Mouse (Mus musculus) stomach, postnatal 0 days (tissue): ENCODE results near the gene Cyp2c55. TPM values are rescaled to one million over a fixed set of nuclear protein-coding genes. Genes with fewer than 3 reads are reported as not detected.

Source experiments
- ATAC-seq: fragments of 200-750 bp; cut with Nextera tagmentation; 2 replicates; pipeline ENCODE4 v1.8.0; 2017; ENCODE audit not compliant: low FRiP score, low TSS enrichment
- DNase-seq: peaks from one replicate; pipeline ENCODE4 v3.0.0-alpha.2; 2016; ENCODE audit warnings: low spot score
- H3K27ac ChIP-seq: fragments of 300-500 bp; sonication (generic); replicated peaks from 2 replicates; pipeline ENCODE4 v1.5.1; 2014; ENCODE audit warnings: mild to moderate bottlenecking, control low read depth
- H3K27me3 ChIP-seq: fragments of 300-500 bp; sonication (generic); 2 replicates; pipeline ENCODE4 v1.6.1; 2014; ENCODE audit warnings: low read length; ENCODE audit not compliant: control insufficient read depth, insufficient read depth
- H3K36me3 ChIP-seq: fragments of 300-500 bp; sonication (generic); 2 replicates; pipeline ENCODE4 v1.6.1; 2014; ENCODE audit warnings: low read length, mixed read lengths; ENCODE audit not compliant: control insufficient read depth, insufficient read depth
- H3K4me1 ChIP-seq: fragments of 300-500 bp; sonication (generic); replicated peaks from 2 replicates; pipeline ENCODE4 v1.6.1; 2014; ENCODE audit warnings: antibody characterized with exemption; ENCODE audit not compliant: control insufficient read depth, insufficient read depth
- H3K4me2 ChIP-seq: fragments of 300-500 bp; sonication (generic); replicated peaks from 2 replicates; pipeline ENCODE4 v1.6.1; 2014; ENCODE audit warnings: low read depth, mild to moderate bottlenecking, control low read depth, moderate library complexity
- H3K4me3 ChIP-seq: fragments of 300-500 bp; sonication (generic); 2 replicates; pipeline ENCODE4 v1.5.1; 2014; ENCODE audit warnings: low read depth, low read length, control low read depth
- H3K9ac ChIP-seq: fragments of 300-500 bp; sonication (generic); 2 replicates; pipeline ENCODE4 v1.6.1; 2014; ENCODE audit warnings: mild to moderate bottlenecking, low read length, control low read depth, mixed read lengths
- H3K9me3 ChIP-seq: fragments of 300-500 bp; sonication (generic); 2 replicates; pipeline ENCODE4 v1.6.1; 2016; ENCODE audit warnings: low read length; ENCODE audit not compliant: control insufficient read depth
- CTCF ChIP-seq: IDR thresholded peaks from 2 replicates; pipeline ENCODE4 v1.5.1; 2016; ENCODE audit warnings: antibody characterized with exemption, low read depth, mild to moderate bottlenecking, moderate library complexity
- EP300 ChIP-seq: optimal IDR thresholded peaks from 2 replicates; pipeline ENCODE3; 2016; ENCODE audit warnings: antibody characterized with exemption
- WGBS: fragments of 180-500 bp; shearing (Covaris S2); extraction: QIAGEN DNeasy Blood & Tissue Kit; methylation state at CpG from one replicate; pipeline ENCODE4 v1.1.7; 2014; 5-methylcytosine and 5-hydroxymethylcytosine counted together
- polyA plus RNA-seq: library from polyadenylated mRNA; unstranded; fragments of >200 nt; fragmentation: Nextera tagmentation; extraction: Ambion mirVana; gene quantifications from 2 replicates; pipeline ENCODE4 v1.2.1, GENCODE M21; 2015

Cyp2c55 gene
- 55.0 and 59.3 TPM in 2 replicates for polyA plus RNA-seq

DNA sequence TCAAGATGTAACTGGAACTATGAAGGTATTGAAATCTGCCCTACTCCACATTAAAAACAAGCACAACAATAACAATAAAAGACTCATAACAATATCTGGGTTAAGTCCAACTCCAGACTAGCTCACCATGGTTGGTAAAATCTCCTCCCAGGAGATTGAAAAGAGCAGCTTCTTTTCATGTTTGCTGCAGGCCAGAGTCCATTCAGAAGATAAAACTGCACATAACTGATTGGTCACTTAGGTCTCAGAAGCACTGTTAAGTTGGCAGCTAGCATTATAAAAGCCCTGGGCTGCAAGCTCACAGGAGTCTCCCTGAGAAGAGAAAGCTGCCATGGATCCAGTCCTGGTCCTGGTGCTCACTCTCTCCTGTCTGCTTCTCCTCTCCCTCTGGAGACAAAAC is at the start of gene Cyp2c55:
Gene Cyp2c55, plus strand, starts transcription at position 305 of the 400 bp plus-strand sequence.
- no peak for TF ChIP-seq EP300
- no peak for TF ChIP-seq CTCF
- Histone ChIP-seq H3K9ac (no peak within 1 kb of the TSS), H3K27me3 (no peaks in the 10 kb centered on the region), H3K27ac (no peak within 1 kb of the TSS), H3K4me2 (no peak within 1 kb of the TSS), H3K9me3 (no peaks in the 10 kb centered on the region), H3K4me3 (no peak within 1 kb of the TSS), H3K4me1 (no peaks in the 10 kb centered on the region), H3K36me3 (no peaks in the 10 kb centered on the region)
- no peak for DNase-seq
- ATAC-seq = no peak

GRCm38 (mm10) chr19:38970741-38971140 is 36.1 kb upstream of the Cyp2c55 start:
- Histone ChIP-seq H3K4me2 (no peak overlapping the region), H3K36me3 (no peaks in the 10 kb centered on the region), H3K9ac (no peak overlapping the region), H3K27ac (no peak overlapping the region), H3K4me1 (no peaks in the 10 kb centered on the region), H3K9me3 (no peaks in the 10 kb centered on the region), H3K27me3 (no peaks in the 10 kb centered on the region), H3K4me3 (no peak overlapping the region)
- no peak for ATAC-seq
- TF ChIP-seq CTCF (no peak), EP300 (no peak)
- no peak for DNase-seq
- WGBS = 78% methylated on average over 6 of the region's 6 CpGs

GRCm38 (mm10) chr19:38972581-38972980 is 34.2 kb upstream of the Cyp2c55 start:
- H3K9me3 ChIP-seq = no peaks in the 10 kb centered on the region
- no peak overlapping the region for H3K27ac ChIP-seq
- ATAC-seq (no peak), DNase-seq (no peak)
- H3K4me2 ChIP-seq = no peak overlapping the region
- H3K4me3 ChIP-seq = no peak overlapping the region
- H3K9ac ChIP-seq = no peak overlapping the region
- H3K27me3 ChIP-seq = no peaks in the 10 kb centered on the region
- 70% methylated on average over 5 of the region's 5 CpGs for WGBS
- H3K4me1 ChIP-seq = no peaks in the 10 kb centered on the region
- TF ChIP-seq CTCF (no peak), EP300 (no peak)
- no peaks in the 10 kb centered on the region for H3K36me3 ChIP-seq

- no peak overlapping the region for H3K4me2 ChIP-seq
- H3K9me3 ChIP-seq = no peaks in the 10 kb centered on the region
- H3K9ac ChIP-seq = no peak overlapping the region
- H3K4me3 ChIP-seq = no peak overlapping the region
- WGBS = 30% methylated on average over 7 of the region's 7 CpGs
- DNase-seq (no peak), ATAC-seq (0 out of 2 replicates have a peak, but pooled peaks have one; percentile 53)
- no peaks in the 10 kb centered on the region for H3K27me3 ChIP-seq
- no peak overlapping the region for H3K27ac ChIP-seq
- no peaks in the 10 kb centered on the region for H3K4me1 ChIP-seq
- H3K36me3 ChIP-seq = no peaks in the 10 kb centered on the region
- TF ChIP-seq EP300 = no peak
- no peak for TF ChIP-seq CTCF
Observed at GRCm38 (mm10) chr19:38973666-38974065, 33.2 kb upstream of the Cyp2c55 start.

GRCm38 (mm10) chr19:38976269-38976668 is 30.6 kb upstream of the Cyp2c55 start:
- H3K4me2 ChIP-seq = no peak overlapping the region
- TF ChIP-seq CTCF = no peak
- TF ChIP-seq EP300 = no peak
- no peaks in the 10 kb centered on the region for H3K27me3 ChIP-seq
- no peak overlapping the region for H3K4me3 ChIP-seq
- H3K27ac ChIP-seq = no peak overlapping the region
- no peaks in the 10 kb centered on the region for H3K9me3 ChIP-seq
- H3K9ac ChIP-seq = no peak overlapping the region
- DNase-seq (no peak), ATAC-seq (peak; percentile 70; the same call in 1 of the 2 replicates)
- no peaks in the 10 kb centered on the region for H3K36me3 ChIP-seq
- no peaks in the 10 kb centered on the region for H3K4me1 ChIP-seq

DNA sequence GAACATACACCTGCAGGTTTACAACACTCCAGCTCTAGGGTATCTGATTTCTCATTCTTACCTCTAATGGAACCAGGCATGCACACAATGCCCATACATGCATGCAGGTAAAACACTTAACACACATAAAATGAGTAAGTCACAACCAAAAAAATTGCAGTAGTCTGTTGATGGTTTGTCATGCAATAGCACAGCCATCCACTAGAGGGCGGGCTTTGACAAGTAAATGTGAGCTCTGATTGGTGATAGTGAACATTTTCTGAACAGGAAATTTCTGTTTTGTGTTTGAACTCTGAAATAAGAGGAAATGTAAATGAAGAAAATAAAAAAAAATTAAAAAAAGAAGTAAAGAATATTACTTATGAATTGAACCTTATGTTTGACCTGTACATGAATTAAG is 24.9 kb upstream of the Cyp2c55 start:
- no peaks in the 10 kb centered on the region for H3K36me3 ChIP-seq
- TF ChIP-seq EP300 (no peak), CTCF (peak; percentile 92)
- no peak overlapping the region for H3K4me2 ChIP-seq
- no peaks in the 10 kb centered on the region for H3K27me3 ChIP-seq
- peak; percentile 70 for DNase-seq
- H3K9ac ChIP-seq = no peak overlapping the region
- no peak overlapping the region for H3K27ac ChIP-seq
- H3K9me3 ChIP-seq = no peaks in the 10 kb centered on the region
- ATAC-seq = no peak
- no peaks in the 10 kb centered on the region for H3K4me1 ChIP-seq
- H3K4me3 ChIP-seq = no peak overlapping the region
- 0% methylated on average over 1 of the region's 1 CpGs for WGBS

GRCm38 (mm10) chr19:38998248-38998647 is 8.6 kb upstream of the Cyp2c55 start:
- Histone ChIP-seq H3K4me1 (no peaks in the 10 kb centered on the region), H3K36me3 (no peaks in the 10 kb centered on the region), H3K27ac (no peak overlapping the region), H3K9ac (no peak overlapping the region), H3K4me2 (no peak overlapping the region), H3K27me3 (no peaks in the 10 kb centered on the region), H3K9me3 (no peaks in the 10 kb centered on the region), H3K4me3 (no peak overlapping the region)
- DNase-seq (no peak), ATAC-seq (peak; percentile 54; the same call in 1 of the 2 replicates)
- 70% methylated on average over 4 of the region's 4 CpGs for WGBS
- TF ChIP-seq CTCF (no peak), EP300 (no peak)
